Mouse (Mus musculus) cerebellum, adult 11 months (tissue): ENCODE data around the gene Capns2.

Experiments used
- DNase-seq: peaks from one replicate; pipeline ENCODE4 v3.0.0; 2022

Gene Capns2

DNA sequence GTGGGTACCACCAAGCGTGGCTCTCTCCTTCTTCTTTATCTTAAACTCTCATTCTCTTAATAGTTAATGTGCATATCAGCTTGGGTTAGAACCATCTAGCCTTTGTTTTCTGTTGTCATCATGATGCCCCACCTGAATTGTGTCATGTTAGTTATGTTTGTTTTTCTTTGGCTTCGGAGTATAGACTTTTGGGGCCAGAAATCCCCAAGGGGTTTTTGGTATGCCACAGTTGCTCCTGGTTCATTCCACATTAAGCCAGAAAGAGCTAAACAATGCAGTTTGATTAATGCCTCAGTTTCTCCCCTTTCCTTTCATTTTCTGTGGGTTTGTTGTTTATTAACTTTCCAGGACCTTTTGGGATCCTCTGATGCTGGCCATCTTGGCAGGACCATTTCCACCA lies 7.2 kb downstream of the Capns2 start:
- DNase-seq, result no peak

DNA sequence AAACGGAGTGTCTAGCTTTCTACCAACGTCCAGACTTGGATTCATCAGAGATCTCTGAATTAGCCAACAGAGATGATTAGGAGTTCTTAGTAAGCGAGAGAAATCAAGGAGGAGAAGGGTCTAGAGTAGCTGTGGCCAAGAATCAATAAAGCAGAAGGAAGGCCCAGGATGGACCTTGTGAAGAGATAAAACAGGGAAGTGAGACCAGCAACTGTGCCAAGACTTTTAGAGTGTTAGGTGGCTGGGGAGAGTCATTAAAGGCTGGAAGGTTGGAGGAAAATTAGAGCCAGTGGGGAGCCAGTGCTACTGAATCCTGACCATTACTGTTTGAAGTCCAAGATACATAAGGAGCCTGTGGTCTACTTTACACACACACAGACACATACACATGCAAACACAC lies 10.3 kb downstream of the Capns2 start:
- no peak for DNase-seq

- DNase-seq, result no peak
These were observed 12.2 kb downstream of the Capns2 start for GRCm38 (mm10) chr8:92913396-92913795.

GRCm38 (mm10) chr8:92916082-92916481 lies 14.9 kb downstream of the Capns2 start:
- DNase-seq, result no peak

GRCm38 (mm10) chr8:92921768-92922167 lies 20.6 kb downstream of the Capns2 start:
- no peak for DNase-seq

DNA sequence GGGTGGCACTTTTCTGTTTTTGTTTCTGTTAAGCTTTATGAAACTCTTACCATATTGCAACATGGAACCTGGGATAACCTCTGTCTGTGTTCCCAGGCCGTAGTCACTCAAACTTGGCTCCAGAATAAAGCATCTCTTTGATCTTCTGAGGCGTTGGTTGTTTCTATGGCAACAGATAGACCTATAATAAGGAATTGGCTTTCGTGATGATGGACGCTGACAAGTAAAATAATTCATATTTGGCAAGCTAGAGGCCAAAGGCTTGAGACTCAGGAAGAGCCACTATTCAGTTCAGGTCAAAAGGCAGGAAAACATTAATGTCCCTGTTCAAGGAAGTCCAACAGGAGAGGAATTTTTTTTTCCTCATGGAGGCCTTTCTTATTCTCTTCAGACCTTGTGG lies 27.8 kb downstream of the Capns2 start:
- DNase-seq, result no peak

- DNase-seq, result no peak
These were observed 36.8 kb downstream of the Capns2 start for GRCm38 (mm10) chr8:92938056-92938455.

DNA sequence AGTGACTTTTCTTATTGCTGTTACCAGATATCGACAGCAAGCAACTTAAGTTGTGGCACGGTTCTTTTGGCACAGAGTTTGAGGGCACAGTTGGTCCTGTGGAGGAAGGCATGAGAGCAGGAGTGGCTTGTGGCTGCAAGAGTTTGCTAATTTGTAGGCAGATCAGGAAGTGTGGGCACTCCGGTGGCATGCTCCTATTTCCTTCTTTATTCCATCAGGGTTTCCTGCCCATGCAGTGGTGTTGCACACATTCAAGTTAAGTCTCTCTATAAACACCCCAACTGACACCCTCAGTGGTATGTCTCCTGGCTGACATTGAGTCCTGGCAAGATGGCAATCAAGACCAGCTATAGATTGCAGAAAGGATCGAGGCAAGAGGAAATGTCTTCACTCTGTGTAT lies 47.9 kb downstream of the Capns2 start:
- DNase-seq, result no peak

- DNase-seq, result no peak
These were observed 49.6 kb downstream of the Capns2 start for GRCm38 (mm10) chr8:92950639-92951371.
